Mouse (Mus musculus): ENCODE measurements around the gene Vac14. TPM values are rescaled to one million over a fixed set of nuclear protein-coding genes. Genes with fewer than 3 reads are reported as not detected.

Vac14 gene
- polyA plus RNA-seq, 1 experiment, result 26.8 TPM

DNA sequence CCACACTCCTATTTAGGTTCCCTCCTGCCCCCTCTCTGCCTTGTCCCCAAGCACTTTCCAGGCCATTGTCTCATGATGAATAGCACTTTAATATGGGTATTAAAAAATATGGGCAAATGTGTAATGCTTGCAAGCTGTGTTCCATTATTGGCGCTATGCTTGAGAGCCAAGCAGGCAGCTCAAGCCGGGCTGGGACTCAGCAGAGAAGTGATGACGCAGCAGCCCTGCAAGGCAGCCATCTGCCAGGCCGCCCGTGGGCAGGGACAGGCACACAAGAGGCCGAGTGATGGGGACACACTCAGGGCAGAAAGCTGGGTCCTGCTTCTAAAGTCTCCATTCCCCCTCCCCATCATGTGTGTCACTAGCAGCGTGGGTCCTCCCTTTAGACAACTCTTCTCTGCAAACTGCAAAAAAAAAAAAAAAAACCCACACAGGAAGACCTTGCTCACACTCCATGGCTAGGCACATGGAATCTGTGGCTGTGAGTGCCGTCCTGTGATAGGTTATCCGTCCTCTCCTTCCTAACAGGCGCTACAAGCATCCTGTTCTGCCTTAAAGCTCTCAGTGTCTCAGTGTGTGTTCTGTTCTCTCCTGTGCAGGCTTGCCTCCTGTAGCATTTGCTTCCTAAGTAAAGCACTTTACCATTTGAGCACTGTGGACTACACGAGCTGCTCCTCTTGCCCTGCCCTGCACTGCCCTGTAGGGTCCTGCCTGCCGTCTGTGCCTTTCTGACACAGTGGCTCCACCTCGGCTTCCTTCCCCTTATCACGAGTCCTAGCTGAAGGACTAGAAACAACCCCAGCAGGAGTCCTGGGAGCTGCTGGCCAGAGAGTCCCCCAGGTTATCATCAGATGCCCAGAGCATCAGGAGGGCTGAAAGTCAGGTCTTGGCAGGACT lies 87.3 kb downstream of the Vac14 start:
- Histone ChIP-seq H3K4me3 (ENCODE audit: low read depth, low read length) (no peak overlapping the region), H3K36me3 (ENCODE audit: control insufficient read depth, insufficient read depth, low read length) (peaks cover 5% of the 10 kb centered on the region; the same call in 1 of the 2 replicates), H3K27me3 (ENCODE audit: control insufficient read depth, insufficient read depth, low read length) (no peaks in the 10 kb centered on the region), H3K27ac (ENCODE audit: insufficient read depth, low read depth, low read length) (no peak overlapping the region), H3K4me1 (ENCODE audit: control insufficient read depth, insufficient read depth, insufficient read length, low read length) (peaks cover 4% of the 10 kb centered on the region; the same call in 1 of the 2 replicates)
- 84% methylated on average over 14 of the region's 14 CpGs for WGBS
- TF ChIP-seq CTCF (IDR thresholded peaks at IDR 0.05; ENCODE audit: extremely low read depth, insufficient read length, insufficient replicate concordance, low read depth, low read length), result no peak
- no peak for TF ChIP-seq POLR2A (IDR thresholded peaks at IDR 0.05; ENCODE audit: low read depth, low read length)

DNA sequence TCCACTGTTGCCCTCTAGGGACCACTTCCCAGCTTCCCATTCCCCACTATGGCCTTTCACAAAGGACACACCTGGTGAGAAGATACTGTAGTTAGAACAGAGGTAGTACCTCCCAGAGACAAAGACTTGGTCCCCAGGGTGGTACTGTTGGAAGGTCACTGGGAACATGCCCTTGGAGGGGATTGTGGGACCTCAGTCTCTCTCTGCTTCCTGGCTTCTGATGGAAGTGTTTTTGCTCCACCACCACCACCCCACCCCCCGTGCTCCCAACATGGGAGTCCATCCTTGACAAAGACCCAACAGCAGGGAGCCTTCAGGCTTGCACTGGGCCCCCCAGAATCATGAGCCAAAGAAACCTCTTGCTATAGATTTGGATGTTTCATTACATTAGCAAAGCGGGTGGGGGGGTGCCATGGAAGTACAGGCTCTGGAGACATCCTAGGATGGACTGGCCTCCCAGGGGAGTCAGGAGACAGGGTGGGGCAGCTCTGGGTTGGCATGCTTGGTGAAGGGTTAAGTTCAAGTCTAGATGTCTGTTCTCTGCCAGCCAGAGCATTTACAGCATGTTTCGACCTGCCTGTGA lies 88.0 kb downstream of the Vac14 start:
- peaks cover 4% of the 10 kb centered on the region; the same call in 1 of the 2 replicates for H3K4me1 ChIP-seq (ENCODE audit: control insufficient read depth, insufficient read depth, insufficient read length, low read length)

DNA sequence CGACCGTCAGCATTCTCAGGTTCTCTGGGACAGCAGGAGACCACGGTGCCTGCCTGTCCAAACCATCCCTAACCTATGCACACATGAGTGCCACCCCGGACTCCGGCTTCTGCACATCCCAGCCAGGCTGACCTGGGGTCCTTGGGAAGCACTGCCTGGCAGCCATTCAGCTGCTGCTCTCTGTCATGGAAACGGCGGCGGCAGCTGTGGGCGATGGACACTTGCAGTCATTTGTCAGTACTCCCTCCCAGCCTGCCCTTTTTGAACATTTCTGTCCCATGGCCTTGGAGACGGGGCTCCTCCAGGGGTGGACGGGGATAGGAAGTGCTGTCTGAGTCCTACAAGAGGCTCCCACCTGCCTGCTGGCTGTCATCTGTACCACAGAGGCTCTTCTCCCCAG lies 90.0 kb downstream of the Vac14 start:
- Histone ChIP-seq H3K4me3 (ENCODE audit: low read depth, low read length) (no peak overlapping the region), H3K4me1 (ENCODE audit: control insufficient read depth, insufficient read depth, insufficient read length, low read length) (peaks cover 7% of the 10 kb centered on the region; the same call in 1 of the 2 replicates), H3K36me3 (ENCODE audit: control insufficient read depth, insufficient read depth, low read length) (peaks cover 15% of the 10 kb centered on the region), H3K27ac (ENCODE audit: insufficient read depth, low read depth, low read length) (no peak overlapping the region), H3K27me3 (ENCODE audit: control insufficient read depth, insufficient read depth, low read length) (no peaks in the 10 kb centered on the region)
- WGBS, result 91% methylated on average over 11 of the region's 11 CpGs
- TF ChIP-seq CTCF (IDR thresholded peaks at IDR 0.05; ENCODE audit: extremely low read depth, insufficient read length, insufficient replicate concordance, low read depth, low read length) (no peak), POLR2A (IDR thresholded peaks at IDR 0.05; ENCODE audit: low read depth, low read length) (no peak)

More for the DNA sequence above, 88.0 kb downstream of the Vac14 start:
- 97% methylated on average over 3 of the region's 3 CpGs for WGBS
- no peak for TF ChIP-seq POLR2A (IDR thresholded peaks at IDR 0.05; ENCODE audit: low read depth, low read length)
- no peak for TF ChIP-seq CTCF (IDR thresholded peaks at IDR 0.05; ENCODE audit: extremely low read depth, insufficient read length, insufficient replicate concordance, low read depth, low read length)
- peaks cover 8% of the 10 kb centered on the region; the same call in 1 of the 2 replicates for H3K36me3 ChIP-seq (ENCODE audit: control insufficient read depth, insufficient read depth, low read length)
- no peak overlapping the region for H3K4me3 ChIP-seq (ENCODE audit: low read depth, low read length)
- H3K27me3 ChIP-seq (ENCODE audit: control insufficient read depth, insufficient read depth, low read length), result no peaks in the 10 kb centered on the region
- H3K27ac ChIP-seq (ENCODE audit: insufficient read depth, low read depth, low read length), result no peak overlapping the region

DNA sequence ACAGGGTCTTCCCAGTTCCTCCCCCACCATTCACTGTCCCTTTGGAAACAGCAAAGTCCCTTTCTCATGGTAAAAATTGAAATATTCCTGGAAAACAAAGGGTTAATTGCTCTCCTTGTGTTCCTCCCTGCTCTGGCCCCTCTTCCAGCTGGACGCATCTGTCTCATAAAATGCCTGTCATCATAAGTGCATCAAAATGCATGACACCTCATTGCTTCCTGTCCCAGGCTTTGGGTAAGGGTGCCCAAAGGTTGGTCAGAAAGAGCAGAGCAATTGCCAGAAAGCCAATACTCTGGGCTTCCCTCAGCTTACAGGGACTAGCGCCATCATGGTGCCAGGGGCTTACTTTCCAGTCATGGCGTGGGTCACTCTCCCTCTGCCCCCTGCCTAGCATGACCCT lies 92.2 kb downstream of the Vac14 start:
- Histone ChIP-seq H3K27ac (ENCODE audit: insufficient read depth, low read depth, low read length) (no peak overlapping the region), H3K4me1 (ENCODE audit: control insufficient read depth, insufficient read depth, insufficient read length, low read length) (peaks cover 4% of the 10 kb centered on the region; the same call in 1 of the 2 replicates)
- WGBS, result 86% methylated on average over 3 of the region's 3 CpGs

DNA sequence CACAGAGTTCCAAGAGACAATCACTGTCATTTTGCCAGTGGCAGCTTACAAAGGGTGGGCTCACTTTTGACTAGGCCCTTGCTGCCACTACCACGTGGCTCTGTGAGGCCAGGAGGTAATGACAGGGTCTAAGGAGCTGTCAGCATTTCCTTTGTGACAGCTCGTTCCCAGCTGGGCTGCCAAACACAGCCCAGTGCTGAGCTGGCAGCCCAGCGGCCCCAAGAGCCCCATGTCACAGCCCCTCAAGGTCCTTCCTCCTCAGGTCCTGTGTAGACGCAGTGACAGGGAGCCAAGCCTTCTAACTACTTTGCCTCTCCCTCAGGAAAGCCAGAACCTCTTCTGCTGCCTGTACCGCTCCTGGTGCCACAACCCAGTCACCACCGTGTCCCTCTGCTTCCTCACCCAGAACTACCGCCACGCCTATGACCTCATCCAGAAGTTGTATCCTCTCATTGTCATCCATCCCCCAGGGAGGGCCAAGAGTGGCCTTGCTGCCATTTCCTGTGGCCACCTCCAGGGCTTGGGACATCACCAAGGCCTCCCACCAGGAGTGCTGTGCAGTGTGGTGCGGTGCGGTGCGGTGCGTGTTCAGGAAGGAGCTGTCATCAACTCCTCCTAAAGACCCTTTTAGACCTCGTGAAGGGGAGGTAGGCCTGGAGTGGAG lies 93.0 kb downstream of the Vac14 start:
- Histone ChIP-seq H3K36me3 (ENCODE audit: control insufficient read depth, insufficient read depth, low read length) (peaks cover 19% of the 10 kb centered on the region), H3K4me3 (ENCODE audit: low read depth, low read length) (no peak overlapping the region), H3K4me1 (ENCODE audit: control insufficient read depth, insufficient read depth, insufficient read length, low read length) (peaks cover 4% of the 10 kb centered on the region; the same call in 1 of the 2 replicates), H3K27ac (ENCODE audit: insufficient read depth, low read depth, low read length) (no peak overlapping the region), H3K27me3 (ENCODE audit: control insufficient read depth, insufficient read depth, low read length) (no peaks in the 10 kb centered on the region)
- TF ChIP-seq POLR2A (IDR thresholded peaks at IDR 0.05; ENCODE audit: low read depth, low read length), result no peak
- WGBS, result 82% methylated on average over 13 of the region's 13 CpGs

More for the DNA sequence above, 92.2 kb downstream of the Vac14 start:
- H3K27me3 ChIP-seq (ENCODE audit: control insufficient read depth, insufficient read depth, low read length), result no peaks in the 10 kb centered on the region
- H3K36me3 ChIP-seq (ENCODE audit: control insufficient read depth, insufficient read depth, low read length), result peaks cover 19% of the 10 kb centered on the region
- TF ChIP-seq POLR2A (IDR thresholded peaks at IDR 0.05; ENCODE audit: low read depth, low read length) (no peak), CTCF (IDR thresholded peaks at IDR 0.05; ENCODE audit: extremely low read depth, insufficient read length, insufficient replicate concordance, low read depth, low read length) (no peak)
- H3K4me3 ChIP-seq (ENCODE audit: low read depth, low read length), result no peak overlapping the region

DNA sequence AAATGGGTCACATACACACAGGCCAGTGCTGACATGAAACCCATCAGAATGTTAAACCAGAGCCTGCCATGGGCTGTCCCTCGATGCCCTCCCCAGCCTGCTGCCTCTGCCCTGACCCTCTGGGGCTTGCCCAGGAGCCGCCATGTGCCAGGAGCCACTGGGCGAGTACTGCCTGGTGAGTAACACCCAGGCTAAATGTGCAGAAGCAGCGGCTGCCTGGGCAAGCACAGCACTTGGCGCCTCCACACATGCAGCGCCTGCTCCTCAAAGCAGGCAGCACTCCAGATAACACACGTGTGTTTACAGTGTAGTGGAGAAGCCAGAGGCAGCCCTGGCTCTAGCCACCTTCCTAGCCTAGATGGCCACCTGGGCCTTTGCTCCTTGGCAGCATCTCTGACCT lies 94.7 kb downstream of the Vac14 start:
- Histone ChIP-seq H3K4me1 (ENCODE audit: control insufficient read depth, insufficient read depth, insufficient read length, low read length) (peaks cover 6% of the 10 kb centered on the region; the same call in 1 of the 2 replicates), H3K27ac (ENCODE audit: insufficient read depth, low read depth, low read length) (peak overlapping the region; percentile 7; the same call in 1 of the 2 replicates), H3K27me3 (ENCODE audit: control insufficient read depth, insufficient read depth, low read length) (no peaks in the 10 kb centered on the region), H3K4me3 (ENCODE audit: low read depth, low read length) (no peak overlapping the region), H3K36me3 (ENCODE audit: control insufficient read depth, insufficient read depth, low read length) (peaks cover 19% of the 10 kb centered on the region)
- 85% methylated on average over 7 of the region's 7 CpGs for WGBS
- TF ChIP-seq POLR2A (IDR thresholded peaks at IDR 0.05; ENCODE audit: low read depth, low read length) (no peak), CTCF (IDR thresholded peaks at IDR 0.05; ENCODE audit: extremely low read depth, insufficient read length, insufficient replicate concordance, low read depth, low read length) (no peak)

Data from small intestine, adult 2 months (tissue).